Mouse (Mus musculus) limb, embryonic 10.5 days (tissue): ENCODE measurements at regions not wholly inside any gene's neighbourhood (a gene's known extent, or its start where the extent isn't known, plus 50 kb on each side); places are given as distances from the start of the nearest gene placed in this dataset.

Source experiments
- DNase-seq: peaks from one replicate; pipeline ENCODE4 v3.0.0-alpha.2; 2017; ENCODE audit warnings: low spot score
- H3K27ac ChIP-seq: fragments of 300-500 bp; sonication (generic); 2 replicates; pipeline ENCODE4 v1.5.1; 2016; ENCODE audit warnings: mild to moderate bottlenecking
- H3K27me3 ChIP-seq: fragments of 300-500 bp; sonication (generic); 2 replicates; pipeline ENCODE4 v1.6.1; 2016; ENCODE audit warnings: low read depth, mild to moderate bottlenecking; ENCODE audit not compliant: poor library complexity, severe bottlenecking
- H3K36me3 ChIP-seq: fragments of 300-500 bp; sonication (generic); 2 replicates; pipeline ENCODE4 v1.6.1; 2016; ENCODE audit warnings: mild to moderate bottlenecking, moderate library complexity
- H3K4me1 ChIP-seq: fragments of 300-500 bp; sonication (generic); 2 replicates; pipeline ENCODE4 v1.6.1; 2016
- H3K4me3 ChIP-seq: fragments of 300-500 bp; sonication (generic); 2 replicates; pipeline ENCODE4 v1.5.1; 2016; ENCODE audit warnings: mild to moderate bottlenecking, moderate library complexity
- H3K9me3 ChIP-seq: fragments of 300-500 bp; sonication (generic); replicated peaks from 2 replicates; pipeline ENCODE4 v1.6.1; 2016; ENCODE audit warnings: mild to moderate bottlenecking
- WGBS: fragments of 180-500 bp; shearing (Covaris S2); methylation state at CpG from one replicate; pipeline ENCODE4 v1.1.7; 2016; 5-methylcytosine and 5-hydroxymethylcytosine counted together

- no peak for DNase-seq
- no peak overlapping the region for H3K4me3 ChIP-seq
- no peaks in the 10 kb centered on the region for H3K27me3 ChIP-seq
- H3K9me3 ChIP-seq = no peaks in the 10 kb centered on the region
- 2% methylated on average over 1 of the region's 1 CpGs for WGBS
- H3K4me1 ChIP-seq = peaks cover 9% of the 10 kb centered on the region
- H3K36me3 ChIP-seq = no peaks in the 10 kb centered on the region
- no peak overlapping the region for H3K27ac ChIP-seq
Measured at GRCm38 (mm10) chr14:110276192-110276591, 478.8 kb downstream of the Slitrk6 start.

DNA sequence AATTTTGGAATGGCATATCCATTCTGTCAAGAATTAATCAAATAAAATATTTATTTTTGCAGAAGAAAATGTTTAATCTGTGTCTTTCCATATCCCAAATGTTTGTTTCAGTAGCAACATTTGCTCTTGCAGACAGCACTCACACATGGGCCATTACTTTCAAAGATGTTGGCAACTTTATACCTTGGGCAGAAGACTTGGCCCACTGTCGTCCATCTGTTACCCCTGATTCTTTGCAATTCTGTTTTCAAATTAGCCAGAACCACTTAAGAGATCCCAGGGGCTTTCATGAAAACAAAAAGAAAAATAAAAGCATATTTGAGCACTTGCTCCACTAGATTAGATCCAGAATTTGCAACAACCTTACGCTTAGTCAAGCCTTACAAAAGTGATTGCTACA is 483.7 kb downstream of the Slitrk6 start:
- H3K4me3 ChIP-seq = no peak overlapping the region
- no peaks in the 10 kb centered on the region for H3K36me3 ChIP-seq
- no peaks in the 10 kb centered on the region for H3K27me3 ChIP-seq
- H3K27ac ChIP-seq = no peak overlapping the region
- no peak for DNase-seq
- H3K4me1 ChIP-seq = peaks cover 4% of the 10 kb centered on the region
- whole genome bisulfite sequencing = 79% methylated on average over 2 of the region's 2 CpGs
- H3K9me3 ChIP-seq = no peaks in the 10 kb centered on the region

- no peak overlapping the region for H3K27ac ChIP-seq
- H3K36me3 ChIP-seq = no peaks in the 10 kb centered on the region
- no peaks in the 10 kb centered on the region for H3K27me3 ChIP-seq
- no peak overlapping the region for H3K4me3 ChIP-seq
- no peaks in the 10 kb centered on the region for H3K4me1 ChIP-seq
- no peaks in the 10 kb centered on the region for H3K9me3 ChIP-seq
- no peak for DNase-seq
- 83% methylated on average over 1 of the region's 1 CpGs for WGBS
Measured at GRCm38 (mm10) chr14:110244466-110244865, 510.5 kb downstream of the Slitrk6 start.

GRCm38 (mm10) chr14:110243549-110243948 is 511.4 kb downstream of the Slitrk6 start:
- Histone ChIP-seq H3K27me3 (no peaks in the 10 kb centered on the region), H3K4me3 (no peak overlapping the region), H3K27ac (no peak overlapping the region), H3K36me3 (no peaks in the 10 kb centered on the region), H3K9me3 (no peaks in the 10 kb centered on the region), H3K4me1 (no peaks in the 10 kb centered on the region)
- WGBS = 85% methylated on average over 2 of the region's 2 CpGs
- no peak for DNase-seq

DNA sequence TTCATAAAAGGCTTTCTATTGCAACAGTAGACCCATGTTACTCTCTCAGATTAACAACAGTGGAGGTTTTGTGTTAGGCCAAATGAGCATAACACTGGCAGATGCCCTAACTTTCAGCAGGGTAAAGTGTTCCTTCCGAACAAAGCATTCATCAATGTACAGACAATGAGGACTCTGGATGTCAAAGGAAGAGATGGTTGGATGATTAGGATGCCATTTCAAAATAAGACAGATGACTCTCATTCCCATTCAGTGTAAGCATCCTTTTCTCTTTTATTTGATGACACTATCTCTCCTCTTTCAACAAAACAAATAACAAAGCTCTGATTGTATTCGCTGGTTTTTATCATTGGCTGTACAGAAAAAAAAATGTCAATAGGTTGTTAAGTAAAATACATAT is 516.1 kb downstream of the Slitrk6 start:
- Histone ChIP-seq H3K36me3 (no peaks in the 10 kb centered on the region), H3K9me3 (no peaks in the 10 kb centered on the region), H3K4me3 (no peak overlapping the region), H3K4me1 (no peaks in the 10 kb centered on the region), H3K27ac (no peak overlapping the region), H3K27me3 (no peaks in the 10 kb centered on the region)
- no peak for DNase-seq
- 89% methylated on average over 2 of the region's 2 CpGs for WGBS

DNA sequence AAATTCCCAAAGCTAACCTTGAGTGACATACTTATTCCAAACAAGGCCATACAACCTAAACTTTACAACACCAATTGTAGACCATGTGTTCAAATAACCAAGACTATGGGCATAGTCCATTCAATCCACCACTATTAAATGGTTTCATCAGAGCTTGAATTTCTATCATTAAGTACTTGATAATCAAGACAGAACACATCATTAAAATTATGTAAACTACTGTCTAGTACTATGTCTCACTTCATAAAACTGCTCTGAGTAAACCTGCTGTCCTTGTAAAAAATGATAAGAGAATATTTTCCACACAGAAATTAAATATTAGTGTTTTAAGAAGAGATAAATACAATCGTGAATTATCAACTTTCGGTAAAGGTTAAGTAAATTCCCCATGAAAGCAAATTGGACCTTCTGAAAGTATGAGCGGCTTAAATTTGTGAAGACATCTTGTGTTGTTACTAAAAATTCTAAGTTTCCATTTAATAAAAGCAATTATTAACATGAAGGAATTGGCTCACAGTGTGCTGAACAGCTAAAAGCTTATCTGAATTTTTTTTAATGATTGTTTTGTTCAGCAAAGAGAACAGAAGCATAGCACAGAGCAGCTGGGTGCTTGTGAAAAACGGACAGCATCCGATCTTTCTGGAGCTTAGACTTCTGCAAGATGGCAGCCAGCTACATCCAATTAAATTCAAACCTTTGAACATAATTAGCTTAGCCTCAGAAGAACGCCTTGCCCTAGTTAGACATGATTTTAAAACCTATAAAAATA is 530.1 kb downstream of the Slitrk6 start:
- no peaks in the 10 kb centered on the region for H3K27me3 ChIP-seq
- WGBS = 85% methylated on average over 6 of the region's 6 CpGs
- no peaks in the 10 kb centered on the region for H3K4me1 ChIP-seq
- no peaks in the 10 kb centered on the region for H3K9me3 ChIP-seq
- no peak overlapping the region for H3K27ac ChIP-seq
- no peaks in the 10 kb centered on the region for H3K36me3 ChIP-seq
- no peak overlapping the region for H3K4me3 ChIP-seq
- no peak for DNase-seq

- DNase-seq = no peak
- Histone ChIP-seq H3K27me3 (no peaks in the 10 kb centered on the region), H3K4me3 (no peak overlapping the region), H3K27ac (no peak overlapping the region), H3K9me3 (no peaks in the 10 kb centered on the region), H3K4me1 (no peaks in the 10 kb centered on the region), H3K36me3 (no peaks in the 10 kb centered on the region)
- 79% methylated on average over 2 of the region's 2 CpGs for WGBS
Measured at GRCm38 (mm10) chr14:110190987-110191607, 563.9 kb downstream of the Slitrk6 start.

DNA sequence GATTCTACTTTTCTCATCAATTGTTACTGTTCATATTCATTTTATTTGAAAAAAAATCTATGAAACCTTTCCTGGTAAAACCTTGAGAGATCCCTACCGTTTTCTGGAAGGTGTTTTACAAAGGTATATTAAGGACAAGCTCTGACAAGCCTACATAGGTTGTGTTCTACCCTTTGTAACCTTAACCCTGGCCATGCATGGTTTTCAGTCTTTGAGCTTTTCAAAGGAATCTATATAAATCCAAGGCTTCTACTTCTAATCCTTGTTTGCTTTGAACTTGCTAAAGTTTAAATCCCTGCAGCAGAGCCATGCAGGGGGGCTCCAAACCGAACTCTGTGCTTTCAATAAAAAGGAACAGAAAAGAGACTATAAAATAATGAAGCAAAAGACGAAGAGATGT is 564.5 kb downstream of the Slitrk6 start:
- Histone ChIP-seq H3K4me1 (no peaks in the 10 kb centered on the region), H3K36me3 (no peaks in the 10 kb centered on the region), H3K27ac (no peak overlapping the region), H3K27me3 (no peaks in the 10 kb centered on the region), H3K9me3 (no peaks in the 10 kb centered on the region), H3K4me3 (no peak overlapping the region)
- DNase-seq = no peak
- WGBS = 66% methylated on average over 3 of the region's 3 CpGs

DNA sequence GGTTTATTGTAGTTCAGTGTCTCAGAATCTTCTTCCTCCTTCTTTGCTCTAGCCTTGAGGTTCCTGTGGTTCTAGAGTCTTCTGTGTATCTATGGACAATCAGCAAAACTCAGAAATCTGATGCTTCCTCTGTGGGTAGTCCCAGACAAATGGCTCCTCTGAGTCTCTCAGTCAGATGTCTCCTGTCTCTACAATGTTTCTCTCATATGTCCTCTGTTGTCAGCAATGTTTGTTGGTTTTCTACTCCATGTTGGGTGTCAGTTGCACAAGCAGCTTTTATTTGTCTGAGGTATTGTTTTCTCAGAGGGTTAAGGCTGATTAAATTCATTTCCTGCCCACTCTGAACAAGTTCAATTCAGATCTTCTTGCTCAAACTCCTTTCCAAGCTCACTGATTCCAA is 575.8 kb downstream of the Slitrk6 start:
- DNase-seq = no peak
- H3K9me3 ChIP-seq = no peaks in the 10 kb centered on the region
- no peaks in the 10 kb centered on the region for H3K36me3 ChIP-seq
- H3K27me3 ChIP-seq = no peaks in the 10 kb centered on the region
- H3K4me1 ChIP-seq = no peaks in the 10 kb centered on the region; the same call in 1 of the 2 replicates
- no peak overlapping the region for H3K27ac ChIP-seq
- H3K4me3 ChIP-seq = no peak overlapping the region

- no peaks in the 10 kb centered on the region for H3K4me1 ChIP-seq
- DNase-seq = no peak
- H3K27me3 ChIP-seq = no peaks in the 10 kb centered on the region
- no peaks in the 10 kb centered on the region for H3K36me3 ChIP-seq
- WGBS = 90% methylated on average over 3 of the region's 3 CpGs
- H3K27ac ChIP-seq = no peak overlapping the region
- H3K9me3 ChIP-seq = no peaks in the 10 kb centered on the region
- H3K4me3 ChIP-seq = no peak overlapping the region
Measured at GRCm38 (mm10) chr14:110171162-110172117, 583.5 kb downstream of the Slitrk6 start.

DNA sequence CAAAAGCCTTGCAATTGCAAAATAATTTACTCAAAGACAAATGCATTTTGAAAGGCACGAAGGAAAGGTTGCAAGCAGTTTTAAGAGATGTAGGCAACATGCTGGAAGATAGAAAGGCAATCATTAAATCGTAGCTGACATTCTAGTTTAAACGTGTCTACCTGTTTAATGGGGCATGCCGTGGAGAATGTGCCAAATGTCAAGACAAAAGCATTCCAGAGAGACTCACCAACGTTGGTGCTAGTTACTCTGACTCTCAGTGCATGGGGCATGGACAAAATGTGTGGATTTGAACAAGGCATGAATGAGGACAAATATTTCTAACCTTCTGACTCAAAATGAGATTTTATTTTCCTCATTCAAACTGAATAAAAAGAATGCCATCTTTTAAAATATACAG is 586.3 kb downstream of the Slitrk6 start:
- DNase-seq = no peak
- no peak overlapping the region for H3K27ac ChIP-seq
- H3K4me3 ChIP-seq = no peak overlapping the region
- H3K9me3 ChIP-seq = no peaks in the 10 kb centered on the region
- H3K27me3 ChIP-seq = no peaks in the 10 kb centered on the region
- H3K4me1 ChIP-seq = no peaks in the 10 kb centered on the region
- 63% methylated on average over 5 of the region's 5 CpGs for WGBS
- H3K36me3 ChIP-seq = no peaks in the 10 kb centered on the region

DNA sequence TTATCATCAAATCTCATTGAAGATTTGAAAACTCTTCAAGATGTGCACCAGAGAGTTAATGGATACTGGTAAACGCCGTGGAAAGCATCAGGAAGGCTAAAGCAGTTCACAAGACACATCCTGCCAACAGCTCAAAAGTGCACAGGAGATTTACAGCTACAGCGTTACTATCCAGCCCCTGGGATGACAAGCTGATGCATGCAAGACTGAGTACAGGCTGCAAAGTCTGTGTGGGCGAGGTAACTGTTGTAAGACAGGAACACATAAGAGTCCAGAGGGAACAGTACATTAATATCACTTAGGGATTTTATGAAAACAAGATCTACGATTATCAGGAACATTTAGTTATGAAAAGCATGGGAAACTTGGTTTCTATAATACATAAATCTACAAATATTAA is 626.7 kb downstream of the Slitrk6 start:
- DNase-seq = no peak
- 71% methylated on average over 5 of the region's 5 CpGs for WGBS
- Histone ChIP-seq H3K27me3 (no peaks in the 10 kb centered on the region), H3K36me3 (no peaks in the 10 kb centered on the region), H3K9me3 (no peaks in the 10 kb centered on the region), H3K4me3 (no peak overlapping the region), H3K4me1 (no peaks in the 10 kb centered on the region), H3K27ac (no peak overlapping the region)
